Mouse (Mus musculus): ENCODE measurements at regions not wholly inside any gene's neighbourhood (a gene's known extent, or its start where the extent isn't known, plus 50 kb on each side); places are given as distances from the start of the nearest gene placed in this dataset.
A peak's percentile ranks its signal among the peaks of the same experiment; 100 is the strongest.

DNA sequence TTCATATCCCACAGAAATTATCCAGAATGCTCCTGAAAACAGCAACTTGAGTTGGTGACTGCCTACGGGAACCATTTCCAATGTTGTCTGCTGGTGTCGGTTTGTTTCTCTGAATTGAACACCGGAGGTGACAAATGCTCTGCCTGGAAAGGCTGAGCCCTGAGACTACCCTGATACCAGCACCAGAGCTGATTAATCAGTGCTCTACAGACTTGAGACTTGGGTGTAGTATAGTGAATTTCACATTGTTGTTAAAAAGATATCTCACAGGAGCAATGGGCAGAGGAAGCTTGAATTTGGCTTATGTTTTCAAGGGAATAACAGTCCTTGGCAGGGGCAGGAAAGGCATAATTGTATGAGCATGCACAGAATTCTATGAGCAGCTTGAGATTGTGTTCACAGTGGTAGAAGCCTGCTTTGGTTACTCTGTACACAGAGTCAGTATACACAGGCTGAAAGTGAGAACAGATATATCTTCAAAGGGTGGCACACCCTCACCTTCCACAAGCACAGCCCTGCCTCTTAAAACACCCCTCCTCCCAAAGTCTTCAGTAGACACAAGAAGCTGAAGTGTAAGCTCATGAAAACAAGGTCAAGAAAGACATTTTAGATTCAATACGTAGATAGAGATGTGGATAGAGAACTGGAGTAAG is 447.1 kb downstream of the Meis1 start:
- Histone ChIP-seq H3K27me3 (replicated peaks; ENCODE audit: control insufficient read depth, insufficient read depth, low read length) (no peaks in the 10 kb centered on the region), H3K4me2 (ENCODE audit: low read depth, low read length) (no peak overlapping the region), H3K4me1 (ENCODE audit: control insufficient read depth, insufficient read depth, low read length) (no peaks in the 10 kb centered on the region), H3K36me3 (ENCODE audit: control insufficient read depth, insufficient read depth, low read length) (no peaks in the 10 kb centered on the region), H3K4me3 (ENCODE audit: low read length) (no peak overlapping the region), H3K9ac (ENCODE audit: low read depth, low read length) (no peak overlapping the region), H3K9me3 (ENCODE audit: control insufficient read depth, low read length) (no peaks in the 10 kb centered on the region), H3K27ac (ENCODE audit: low read length) (no peak overlapping the region)
- ATAC-seq = no peak
- WGBS = 78% methylated on average over 4 of the region's 4 CpGs

DNA sequence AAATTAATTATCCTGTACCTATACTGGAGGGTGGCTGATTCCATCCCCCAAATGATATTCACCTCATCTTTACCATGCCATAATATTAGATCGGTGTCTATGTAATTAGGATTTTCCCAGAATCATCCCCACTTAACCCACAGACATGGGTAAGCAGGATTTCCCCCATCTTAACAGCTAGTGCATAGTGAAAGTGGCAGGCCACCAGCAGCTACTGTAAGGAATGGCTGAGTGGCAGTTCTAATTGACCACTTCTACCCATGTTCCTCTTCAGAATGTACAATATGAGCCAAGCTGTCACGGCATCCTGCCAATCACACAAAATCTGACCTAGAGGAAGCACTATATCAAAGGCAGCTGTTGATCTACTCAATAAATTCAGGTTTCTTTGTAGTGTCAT is 455.8 kb downstream of the Meis1 start:
- Histone ChIP-seq H3K4me2 (ENCODE audit: low read depth, low read length) (no peak overlapping the region), H3K9ac (ENCODE audit: low read depth, low read length) (no peak overlapping the region), H3K4me3 (ENCODE audit: low read length) (no peak overlapping the region), H3K27ac (ENCODE audit: low read length) (no peak overlapping the region), H3K36me3 (ENCODE audit: control insufficient read depth, insufficient read depth, low read length) (no peaks in the 10 kb centered on the region), H3K9me3 (ENCODE audit: control insufficient read depth, low read length) (no peaks in the 10 kb centered on the region), H3K4me1 (ENCODE audit: control insufficient read depth, insufficient read depth, low read length) (no peaks in the 10 kb centered on the region), H3K27me3 (replicated peaks; ENCODE audit: control insufficient read depth, insufficient read depth, low read length) (no peaks in the 10 kb centered on the region)
- no peak for ATAC-seq
- 96% methylated on average over 2 of the region's 2 CpGs for WGBS

- 23% methylated on average over 4 of the region's 4 CpGs for WGBS
- Histone ChIP-seq H3K9me3 (ENCODE audit: control insufficient read depth, low read length) (no peaks in the 10 kb centered on the region), H3K36me3 (ENCODE audit: control insufficient read depth, insufficient read depth, low read length) (no peaks in the 10 kb centered on the region), H3K27me3 (replicated peaks; ENCODE audit: control insufficient read depth, insufficient read depth, low read length) (no peaks in the 10 kb centered on the region), H3K4me2 (ENCODE audit: low read depth, low read length) (no peak overlapping the region), H3K4me1 (ENCODE audit: control insufficient read depth, insufficient read depth, low read length) (no peaks in the 10 kb centered on the region), H3K4me3 (ENCODE audit: low read length) (no peak overlapping the region), H3K27ac (ENCODE audit: low read length) (no peak overlapping the region), H3K9ac (ENCODE audit: low read depth, low read length) (no peak overlapping the region)
- ATAC-seq = no peak
Observed at GRCm38 (mm10) chr11:18558665-18559064, 460.1 kb downstream of the Meis1 start.

DNA sequence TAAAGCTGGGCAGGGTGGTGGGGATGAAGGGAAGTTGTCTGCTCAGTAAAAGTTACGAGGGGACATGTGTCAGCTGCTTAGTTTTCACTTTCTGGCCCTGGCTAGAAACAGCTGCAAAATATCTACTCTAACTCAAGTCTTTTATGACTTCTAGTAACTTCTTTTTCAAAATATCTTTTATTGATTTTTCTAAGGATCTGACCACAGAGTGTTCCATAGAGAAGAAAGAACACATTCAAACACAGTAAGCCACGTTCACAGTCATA is 483.3 kb downstream of the Meis1 start:
- Histone ChIP-seq H3K27me3 (replicated peaks; ENCODE audit: control insufficient read depth, insufficient read depth, low read length) (no peaks in the 10 kb centered on the region), H3K27ac (ENCODE audit: low read length) (no peak overlapping the region), H3K9ac (ENCODE audit: low read depth, low read length) (no peak overlapping the region), H3K4me2 (ENCODE audit: low read depth, low read length) (no peak overlapping the region), H3K4me3 (ENCODE audit: low read length) (no peak overlapping the region), H3K36me3 (ENCODE audit: control insufficient read depth, insufficient read depth, low read length) (no peaks in the 10 kb centered on the region), H3K9me3 (ENCODE audit: control insufficient read depth, low read length) (no peaks in the 10 kb centered on the region), H3K4me1 (ENCODE audit: control insufficient read depth, insufficient read depth, low read length) (0 out of 2 replicates have a peak, but pooled peaks cover 3% of the 10 kb centered on the region)
- 0 out of 2 replicates have a peak, but pooled peaks have one; percentile 13 for ATAC-seq
- WGBS = 52% methylated on average over 2 of the region's 2 CpGs

GRCm38 (mm10) chr11:18534807-18535591 is 483.8 kb downstream of the Meis1 start:
- no peak for ATAC-seq
- Histone ChIP-seq H3K36me3 (ENCODE audit: control insufficient read depth, insufficient read depth, low read length) (no peaks in the 10 kb centered on the region), H3K4me3 (ENCODE audit: low read length) (no peak overlapping the region), H3K9ac (ENCODE audit: low read depth, low read length) (no peak overlapping the region), H3K4me1 (ENCODE audit: control insufficient read depth, insufficient read depth, low read length) (0 out of 2 replicates have a peak, but pooled peaks cover 3% of the 10 kb centered on the region), H3K27me3 (replicated peaks; ENCODE audit: control insufficient read depth, insufficient read depth, low read length) (no peaks in the 10 kb centered on the region), H3K9me3 (ENCODE audit: control insufficient read depth, low read length) (no peaks in the 10 kb centered on the region), H3K4me2 (ENCODE audit: low read depth, low read length) (no peak overlapping the region), H3K27ac (ENCODE audit: low read length) (no peak overlapping the region)
- 64% methylated on average over 7 of the region's 7 CpGs for WGBS

GRCm38 (mm10) chr11:18531264-18532110 is 487.3 kb downstream of the Meis1 start:
- Histone ChIP-seq H3K36me3 (ENCODE audit: control insufficient read depth, insufficient read depth, low read length) (no peaks in the 10 kb centered on the region), H3K27ac (ENCODE audit: low read length) (no peak overlapping the region), H3K4me3 (ENCODE audit: low read length) (no peak overlapping the region), H3K9ac (ENCODE audit: low read depth, low read length) (no peak overlapping the region), H3K4me2 (ENCODE audit: low read depth, low read length) (no peak overlapping the region), H3K27me3 (replicated peaks; ENCODE audit: control insufficient read depth, insufficient read depth, low read length) (no peaks in the 10 kb centered on the region), H3K9me3 (ENCODE audit: control insufficient read depth, low read length) (no peaks in the 10 kb centered on the region), H3K4me1 (ENCODE audit: control insufficient read depth, insufficient read depth, low read length) (0 out of 2 replicates have a peak, but pooled peaks cover 3% of the 10 kb centered on the region)
- 57% methylated on average over 2 of the region's 2 CpGs for WGBS
- no peak for ATAC-seq

DNA sequence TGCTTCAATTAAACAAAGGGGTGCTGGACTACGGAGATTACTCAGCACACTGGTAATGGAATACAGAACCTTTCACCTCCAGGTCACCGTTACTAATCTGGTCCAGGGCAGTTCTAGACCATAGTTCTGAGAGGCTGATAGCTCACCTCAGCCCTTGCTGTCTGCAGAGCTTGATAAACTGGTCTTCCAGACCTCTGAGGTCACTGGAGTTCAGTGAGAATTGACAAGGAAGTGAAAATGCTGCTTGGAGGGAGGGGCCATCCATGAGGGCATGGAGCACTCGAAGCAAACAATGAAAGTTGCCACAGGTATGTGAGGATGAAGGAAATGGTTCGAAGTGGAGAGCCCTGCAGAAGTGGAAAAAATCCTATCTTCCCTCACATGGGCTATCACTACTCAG is 490.2 kb downstream of the Meis1 start:
- H3K4me1 ChIP-seq (ENCODE audit: control insufficient read depth, insufficient read depth, low read length) = no peaks in the 10 kb centered on the region
- no peaks in the 10 kb centered on the region for H3K27me3 ChIP-seq (replicated peaks; ENCODE audit: control insufficient read depth, insufficient read depth, low read length)
- no peak overlapping the region for H3K27ac ChIP-seq (ENCODE audit: low read length)
- ATAC-seq = peak; percentile 86
- WGBS = 36% methylated on average over 4 of the region's 4 CpGs
- no peak overlapping the region for H3K9ac ChIP-seq (ENCODE audit: low read depth, low read length)
- H3K4me3 ChIP-seq (ENCODE audit: low read length) = no peak overlapping the region
- H3K9me3 ChIP-seq (ENCODE audit: control insufficient read depth, low read length) = no peaks in the 10 kb centered on the region
- no peak overlapping the region for H3K4me2 ChIP-seq (ENCODE audit: low read depth, low read length)
- no peaks in the 10 kb centered on the region for H3K36me3 ChIP-seq (ENCODE audit: control insufficient read depth, insufficient read depth, low read length)

GRCm38 (mm10) chr11:18495108-18495757 is 523.6 kb downstream of the Meis1 start:
- Histone ChIP-seq H3K9ac (ENCODE audit: low read depth, low read length) (no peak overlapping the region), H3K9me3 (ENCODE audit: control insufficient read depth, low read length) (no peaks in the 10 kb centered on the region), H3K36me3 (ENCODE audit: control insufficient read depth, insufficient read depth, low read length) (no peaks in the 10 kb centered on the region), H3K4me3 (ENCODE audit: low read length) (no peak overlapping the region), H3K4me2 (ENCODE audit: low read depth, low read length) (no peak overlapping the region), H3K27me3 (replicated peaks; ENCODE audit: control insufficient read depth, insufficient read depth, low read length) (no peaks in the 10 kb centered on the region), H3K4me1 (ENCODE audit: control insufficient read depth, insufficient read depth, low read length) (no peaks in the 10 kb centered on the region), H3K27ac (ENCODE audit: low read length) (no peak overlapping the region)
- WGBS = 78% methylated on average over 6 of the region's 6 CpGs
- ATAC-seq = no peak

DNA sequence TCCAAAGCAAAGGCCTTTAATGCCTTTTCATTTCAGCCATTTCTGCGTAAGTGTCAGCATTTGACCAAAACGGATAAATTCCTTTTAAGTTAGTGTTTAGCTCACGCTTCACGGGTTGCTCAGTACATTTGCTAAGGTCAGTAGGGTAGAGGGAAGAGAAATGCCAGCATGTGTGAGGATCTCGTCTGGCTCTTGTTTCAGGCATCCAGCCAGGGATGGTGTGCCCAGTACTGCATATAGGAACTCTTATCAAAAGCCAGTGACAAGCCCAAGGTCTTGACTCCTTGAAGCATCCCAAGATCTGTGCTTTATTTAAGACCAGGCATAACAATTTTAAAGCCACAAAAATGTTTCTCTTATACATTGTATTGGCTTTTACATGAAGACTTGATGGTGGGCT is 524.8 kb downstream of the Meis1 start:
- H3K9ac ChIP-seq (ENCODE audit: low read depth, low read length) = no peak overlapping the region
- no peak for ATAC-seq
- no peak overlapping the region for H3K4me3 ChIP-seq (ENCODE audit: low read length)
- H3K27me3 ChIP-seq (replicated peaks; ENCODE audit: control insufficient read depth, insufficient read depth, low read length) = no peaks in the 10 kb centered on the region
- WGBS = 73% methylated on average over 5 of the region's 5 CpGs
- H3K9me3 ChIP-seq (ENCODE audit: control insufficient read depth, low read length) = no peaks in the 10 kb centered on the region
- no peak overlapping the region for H3K27ac ChIP-seq (ENCODE audit: low read length)
- H3K36me3 ChIP-seq (ENCODE audit: control insufficient read depth, insufficient read depth, low read length) = no peaks in the 10 kb centered on the region
- no peaks in the 10 kb centered on the region for H3K4me1 ChIP-seq (ENCODE audit: control insufficient read depth, insufficient read depth, low read length)
- H3K4me2 ChIP-seq (ENCODE audit: low read depth, low read length) = no peak overlapping the region
